Mouse (Mus musculus) MN1 (cell line): ENCODE data around the gene Tap2.

Source experiments
- DNase-seq: peaks from one replicate; pipeline ENCODE4 v3.0.0-alpha.2; 2016; ENCODE audit warnings: low spot score

Tap2 gene

DNA sequence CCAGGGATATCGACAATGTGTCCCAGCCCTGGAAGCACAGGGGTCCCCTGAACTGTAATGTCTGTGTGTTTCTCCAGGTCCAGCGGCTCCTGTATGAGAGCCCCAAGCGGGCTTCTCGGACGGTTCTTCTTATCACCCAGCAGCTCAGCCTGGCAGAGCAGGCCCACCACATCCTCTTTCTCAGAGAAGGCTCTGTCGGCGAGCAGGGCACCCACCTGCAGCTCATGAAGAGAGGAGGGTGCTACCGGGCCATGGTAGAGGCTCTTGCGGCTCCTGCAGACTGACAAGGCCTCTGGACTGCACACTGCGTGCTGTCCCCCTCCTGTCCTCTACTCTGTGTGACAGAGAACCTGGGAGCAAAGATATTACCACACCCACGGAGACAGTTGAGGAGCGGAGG lies 6.8 kb upstream of the Tap2 start:
- DNase-seq = no peak

DNA sequence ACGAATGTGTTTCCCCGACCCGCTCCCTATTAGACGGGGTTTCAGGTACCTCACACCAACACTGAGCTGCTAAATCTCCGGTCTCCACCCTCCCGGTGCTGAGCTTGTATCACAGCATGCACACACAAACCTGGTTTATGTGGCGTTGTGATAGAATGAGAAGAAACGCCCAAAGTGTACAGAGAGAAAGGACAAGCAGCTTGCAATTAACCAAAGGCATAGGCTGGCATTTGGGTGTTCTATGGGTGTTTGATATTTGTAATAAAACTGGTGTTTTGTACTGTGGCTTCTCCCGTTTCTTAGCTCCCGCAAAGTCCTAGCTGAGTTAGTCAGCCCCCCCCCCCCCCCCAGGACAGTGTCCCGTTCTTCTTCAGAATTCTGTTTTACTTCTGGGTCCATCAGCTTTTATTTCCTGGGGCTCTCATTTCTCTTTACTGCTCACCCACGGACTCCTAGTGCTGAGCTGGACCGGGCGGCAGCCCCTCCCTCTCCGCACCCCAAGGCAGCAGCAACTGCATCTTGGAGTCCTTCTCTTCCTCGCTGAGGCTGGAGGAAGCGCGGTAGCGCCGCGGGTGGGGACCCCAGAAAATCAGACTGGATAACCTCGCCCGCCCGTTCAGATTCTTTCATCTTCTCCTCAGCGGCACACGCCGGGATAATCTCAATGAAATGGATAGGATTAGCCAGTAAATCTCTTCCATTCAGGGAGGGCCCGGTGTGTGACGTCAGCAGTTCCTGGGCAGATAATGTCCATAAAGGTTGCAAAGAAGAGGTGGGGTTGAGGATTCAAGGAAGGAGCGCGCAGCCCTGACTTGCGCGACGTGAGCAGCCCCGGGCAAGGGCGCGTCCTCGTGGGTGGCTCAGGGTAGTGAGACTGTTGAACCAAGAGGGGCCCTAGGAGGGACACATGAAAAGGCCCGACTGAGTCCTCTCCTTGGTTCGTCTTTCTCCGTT lies 6.1 kb upstream of the Tap2 start, which contains the start of gene Psmb8:
Gene Psmb8 (plus strand): TSS at position 781 of the 954 bp plus-strand sequence.
- DNase-seq = peak; percentile 95

DNA sequence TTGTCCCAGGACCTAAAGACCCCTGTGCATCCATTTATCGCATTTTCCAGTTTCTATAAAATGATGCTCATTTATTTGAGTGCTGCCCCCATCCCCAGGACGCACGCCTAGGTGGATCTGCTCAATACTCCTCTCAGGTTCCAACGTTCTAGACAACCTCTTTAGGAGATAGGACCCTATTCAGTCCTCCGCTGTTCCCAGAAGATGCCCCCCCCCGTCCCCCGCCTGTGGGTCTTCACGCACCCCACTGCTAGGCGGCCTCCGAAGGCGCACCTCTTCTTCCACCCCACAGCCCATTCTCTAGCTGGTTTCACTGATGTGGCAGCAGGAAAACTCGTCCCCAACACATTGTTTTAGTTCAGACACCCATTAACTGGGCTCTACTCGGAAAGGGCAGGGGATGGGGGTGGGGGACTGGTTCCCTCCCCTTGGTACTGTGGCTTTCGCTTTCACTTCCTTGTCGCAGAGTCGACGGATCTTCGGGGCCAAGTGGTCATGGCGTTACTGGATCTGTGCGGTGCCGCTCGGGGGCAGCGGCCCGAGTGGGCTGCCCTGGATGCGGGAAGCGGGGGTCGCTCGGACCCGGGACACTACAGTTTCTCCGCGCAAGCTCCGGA lies 5.3 kb upstream of the Tap2 start:
- DNase-seq = peak; percentile 67

DNA sequence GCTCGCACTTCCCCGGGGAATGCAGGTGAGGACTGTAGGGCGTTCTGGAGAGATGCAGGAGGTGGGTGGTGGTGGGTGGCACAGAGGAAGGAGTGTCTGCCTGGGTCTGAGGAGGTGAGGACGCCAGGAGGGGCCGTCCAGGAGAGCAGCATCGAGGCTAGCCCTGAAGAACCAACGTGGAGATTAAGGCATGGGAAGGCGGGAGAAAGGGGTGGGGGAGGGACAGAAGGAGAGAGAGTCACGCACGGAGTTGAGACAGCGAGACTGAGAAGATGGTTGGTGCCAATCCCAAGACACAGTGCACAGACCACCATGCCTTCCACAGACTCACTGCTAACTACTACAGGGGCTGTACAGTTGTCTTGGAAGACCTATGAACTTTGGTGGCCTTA lies 4.8 kb upstream of the Tap2 start:
- DNase-seq = no peak

DNA sequence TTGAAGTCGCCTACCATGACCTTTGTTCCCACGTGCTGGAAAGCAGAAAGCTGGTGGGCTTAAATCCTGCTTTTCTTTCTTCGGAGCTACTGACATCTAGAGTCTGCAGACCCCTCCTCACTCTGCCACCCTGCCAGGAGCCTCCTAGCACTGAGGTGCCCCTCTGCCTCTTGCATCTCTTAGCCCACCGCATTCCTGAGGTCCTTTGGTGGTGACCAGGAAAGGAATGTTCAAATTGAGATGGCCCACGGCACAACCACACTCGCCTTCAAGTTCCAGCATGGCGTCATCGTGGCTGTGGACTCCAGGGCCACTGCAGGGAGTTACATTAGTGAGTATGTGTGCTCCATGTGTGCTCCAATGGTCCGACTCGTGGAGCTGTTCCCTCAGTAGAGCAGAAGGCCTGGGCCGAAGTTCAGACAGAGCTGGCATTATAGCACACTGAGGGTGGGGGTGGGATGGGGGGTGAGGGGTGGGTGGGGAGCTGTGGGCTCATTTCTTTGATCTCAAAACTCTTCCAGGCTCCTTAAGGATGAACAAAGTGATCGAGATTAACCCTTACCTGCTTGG lies 4.2 kb upstream of the Tap2 start:
- DNase-seq = no peak

DNA sequence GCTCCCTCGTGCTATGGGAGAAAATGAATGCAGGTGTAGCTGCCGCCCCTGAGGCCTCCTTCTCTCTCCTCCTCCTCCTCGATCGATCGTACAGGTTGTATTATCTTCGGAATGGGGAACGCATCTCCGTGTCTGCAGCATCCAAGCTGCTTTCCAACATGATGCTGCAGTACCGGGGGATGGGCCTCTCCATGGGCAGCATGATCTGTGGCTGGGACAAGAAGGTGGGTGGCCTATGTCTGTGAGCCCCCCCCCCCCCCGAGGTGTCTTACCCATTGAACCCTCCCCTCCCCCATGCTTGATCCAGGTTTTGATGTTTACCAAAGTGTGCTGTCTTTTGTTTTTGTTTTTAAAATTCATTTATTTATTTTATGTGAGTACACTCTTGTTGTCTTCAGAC lies 3.3 kb upstream of the Tap2 start:
- DNase-seq = no peak

DNA sequence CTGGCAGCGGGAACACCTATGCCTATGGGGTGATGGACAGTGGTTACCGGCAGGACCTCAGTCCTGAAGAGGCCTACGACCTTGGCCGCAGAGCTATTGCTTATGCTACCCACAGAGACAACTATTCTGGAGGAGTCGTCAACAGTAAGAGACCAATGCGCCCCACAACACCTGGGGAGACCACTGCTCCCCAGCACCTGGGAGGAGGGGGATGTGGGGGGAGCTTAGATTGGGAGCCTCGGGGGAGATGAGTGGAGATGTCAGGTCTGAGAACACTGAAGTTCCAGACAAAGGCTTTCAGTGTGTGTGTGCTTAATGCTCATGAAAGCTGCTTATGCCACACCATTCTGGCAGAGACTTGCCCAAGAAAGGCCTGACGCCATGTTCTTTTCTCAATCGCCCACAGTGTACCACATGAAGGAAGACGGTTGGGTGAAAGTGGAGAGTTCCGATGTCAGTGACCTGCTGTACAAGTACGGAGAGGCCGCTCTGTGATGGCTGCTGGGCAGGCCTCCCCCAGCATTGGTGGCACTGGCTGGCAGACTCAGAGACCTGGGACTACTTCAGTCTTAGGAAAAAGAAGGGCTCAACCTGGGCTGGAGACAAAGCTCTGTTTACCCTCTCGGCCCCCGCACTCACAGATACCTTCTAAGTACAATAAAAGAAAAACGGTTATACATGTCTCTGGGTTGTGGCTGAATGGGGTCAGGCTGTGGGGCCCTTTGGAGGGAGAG lies 2.4 kb upstream of the Tap2 start:
- no peak for DNase-seq

DNA sequence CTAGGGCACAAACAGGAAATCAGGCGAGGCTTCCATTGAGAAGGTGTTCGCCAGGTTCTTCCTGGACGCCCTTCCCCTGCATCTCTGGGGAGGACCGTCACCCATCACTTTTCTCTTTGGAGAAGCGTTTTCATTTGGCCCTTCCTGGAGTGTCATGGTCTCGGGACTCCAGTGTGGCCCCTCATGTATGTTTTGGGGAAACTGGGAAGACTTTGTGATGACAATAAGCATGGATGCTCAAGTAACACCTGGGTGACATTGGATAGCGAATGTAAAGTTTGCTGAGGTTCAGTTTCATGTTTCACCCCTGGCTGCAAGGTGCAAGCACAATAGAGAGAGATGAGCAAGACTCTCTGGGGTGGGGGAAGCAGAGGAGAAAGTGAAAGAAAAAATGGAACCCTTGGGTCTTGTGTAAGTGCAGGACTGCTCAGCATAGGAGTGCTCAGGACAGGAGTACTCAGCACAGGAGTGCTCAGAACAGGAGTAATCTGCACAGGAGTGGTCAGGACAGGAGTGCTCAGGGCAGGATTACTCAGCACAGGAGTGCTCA lies 1.7 kb upstream of the Tap2 start:
- DNase-seq = no peak

DNA sequence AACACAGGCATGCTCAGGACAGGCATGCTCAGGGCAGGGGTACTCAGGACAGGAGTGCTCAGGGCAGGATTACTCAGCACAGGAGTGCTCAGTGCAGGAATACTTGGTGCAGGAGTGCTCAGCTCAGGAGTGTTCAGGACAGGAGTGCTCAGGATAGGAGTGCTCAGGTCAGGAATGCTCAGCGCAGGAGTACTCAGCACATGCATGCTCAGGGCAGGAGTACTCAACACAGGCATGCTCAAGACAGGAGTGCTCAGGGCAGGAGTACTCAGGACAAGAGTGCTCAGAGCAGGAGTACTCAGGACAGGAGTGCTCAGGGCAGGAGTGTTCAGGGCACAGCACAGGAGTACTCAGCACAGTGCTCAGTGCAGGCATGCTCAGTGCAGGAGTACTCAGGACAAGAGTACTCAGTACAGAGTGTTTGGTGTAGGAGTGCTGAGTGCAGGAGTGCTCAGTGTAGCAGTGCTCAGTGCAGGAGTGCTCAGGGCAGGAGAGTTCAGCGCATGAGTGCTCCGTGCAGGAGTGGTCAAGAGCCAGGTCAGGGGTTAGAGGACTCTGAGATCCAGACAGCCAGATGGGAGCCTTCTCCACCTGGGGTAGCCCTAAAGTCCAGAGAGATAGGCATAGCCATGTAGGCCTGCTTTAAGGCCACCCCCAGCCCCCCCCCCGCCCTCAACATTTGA lies 426 bp upstream of the Tap2 start:
- DNase-seq = no peak

DNA sequence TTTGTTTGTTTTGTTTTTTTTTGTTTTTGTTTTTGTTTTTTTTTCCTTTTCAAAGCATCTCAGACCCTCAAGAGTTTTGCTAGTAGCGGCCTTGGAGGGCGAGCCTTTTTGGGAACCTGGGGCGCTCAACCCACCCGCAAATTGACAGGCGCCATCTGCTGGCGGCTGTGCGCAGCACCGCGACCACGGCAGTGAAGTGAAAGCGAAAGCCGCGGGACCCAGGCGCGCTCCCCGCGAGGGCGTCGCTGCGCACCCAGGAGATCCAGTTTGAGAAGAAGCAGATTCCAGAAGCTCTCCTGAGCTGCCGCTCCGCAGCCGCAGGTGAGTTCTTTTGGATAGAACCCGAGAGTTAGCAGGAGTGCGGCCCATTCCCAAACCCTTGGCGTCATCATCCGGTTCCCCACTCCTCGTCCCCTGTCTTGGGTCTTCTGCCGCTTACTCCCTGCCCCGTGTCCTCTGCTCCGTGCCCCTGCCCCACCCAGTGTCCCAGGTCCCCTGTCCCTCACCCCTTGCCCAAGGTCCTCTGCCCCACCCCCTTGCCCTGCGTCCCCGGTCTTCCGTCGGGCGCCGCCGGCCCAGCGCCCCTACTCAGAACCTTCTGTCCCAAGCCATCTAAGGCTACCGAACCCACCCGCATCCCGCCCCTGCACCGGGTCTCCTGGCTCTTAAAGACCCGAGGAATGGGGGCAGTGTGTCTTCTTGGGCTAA lies 1.1 kb downstream of the Tap2 start:
- peak; percentile 87 for DNase-seq

DNA sequence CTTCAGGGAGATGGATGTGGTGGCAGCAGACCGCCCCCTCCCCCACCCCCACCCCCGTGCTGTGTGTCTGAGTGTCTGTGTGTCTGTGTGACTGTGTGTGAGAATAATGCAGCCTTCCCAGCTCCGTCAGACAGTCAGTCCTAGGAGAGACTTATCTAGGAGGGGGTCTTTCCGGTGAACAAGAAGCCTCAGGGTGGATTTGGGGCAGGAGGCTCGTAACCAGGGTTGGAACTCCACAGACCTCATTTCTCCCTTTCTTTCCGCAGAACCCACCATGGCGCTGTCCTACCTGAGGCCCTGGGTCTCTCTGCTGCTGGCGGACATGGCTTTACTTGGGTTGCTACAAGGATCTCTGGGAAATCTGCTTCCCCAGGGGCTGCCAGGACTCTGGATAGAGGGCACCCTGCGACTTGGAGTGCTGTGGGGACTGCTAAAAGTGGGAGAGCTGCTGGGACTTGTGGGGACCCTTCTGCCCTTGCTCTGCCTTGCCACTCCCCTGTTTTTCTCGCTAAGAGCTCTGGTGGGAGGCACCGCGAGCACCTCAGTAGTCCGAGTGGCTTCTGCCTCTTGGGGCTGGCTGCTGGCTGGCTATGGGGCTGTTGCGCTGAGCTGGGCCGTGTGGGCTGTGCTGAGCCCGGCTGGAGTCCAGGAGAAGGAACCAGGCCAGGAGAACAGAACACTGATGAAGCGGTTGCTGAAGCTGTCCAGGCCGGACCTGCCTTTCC lies 1.9 kb downstream of the Tap2 start:
- DNase-seq = peak; percentile 53

DNA sequence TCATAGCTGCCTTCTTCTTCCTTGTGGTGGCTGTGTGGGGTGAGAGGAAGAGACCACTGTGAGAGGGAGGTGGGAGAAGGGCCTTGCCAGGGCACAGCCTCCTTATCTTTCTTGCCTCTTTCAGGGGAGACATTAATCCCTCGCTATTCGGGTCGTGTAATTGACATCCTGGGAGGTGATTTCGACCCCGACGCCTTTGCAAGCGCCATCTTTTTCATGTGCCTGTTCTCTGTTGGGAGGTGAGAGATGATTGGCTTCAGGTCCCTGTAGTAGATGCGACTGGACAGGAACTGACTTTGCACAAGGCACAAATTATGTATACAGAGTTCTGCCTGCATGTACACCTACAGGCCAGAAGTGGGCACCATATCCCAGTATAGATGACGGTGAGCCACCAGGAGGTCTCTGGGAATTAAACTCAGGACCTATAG lies 2.4 kb downstream of the Tap2 start:
- peak; percentile 75 for DNase-seq

DNA sequence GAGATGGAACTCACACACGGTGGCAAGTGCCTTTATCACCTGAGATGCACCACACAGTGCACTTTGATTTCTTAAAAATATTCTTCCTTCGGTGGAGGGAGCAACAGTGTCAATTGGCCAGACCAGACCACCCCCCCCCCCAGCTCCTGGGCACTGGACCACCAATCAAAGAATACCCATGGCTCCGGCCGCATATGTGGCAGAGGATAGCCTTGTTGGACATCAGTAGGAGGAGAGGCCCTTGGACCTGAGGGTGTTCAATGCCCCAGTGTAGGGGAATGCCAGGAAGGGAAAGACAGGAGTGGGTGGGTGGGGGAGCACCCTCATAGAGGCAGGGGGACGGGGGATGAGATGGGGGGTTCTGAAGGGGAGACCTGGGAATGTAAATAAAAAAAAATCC lies 3.4 kb downstream of the Tap2 start:
- no peak for DNase-seq

DNA sequence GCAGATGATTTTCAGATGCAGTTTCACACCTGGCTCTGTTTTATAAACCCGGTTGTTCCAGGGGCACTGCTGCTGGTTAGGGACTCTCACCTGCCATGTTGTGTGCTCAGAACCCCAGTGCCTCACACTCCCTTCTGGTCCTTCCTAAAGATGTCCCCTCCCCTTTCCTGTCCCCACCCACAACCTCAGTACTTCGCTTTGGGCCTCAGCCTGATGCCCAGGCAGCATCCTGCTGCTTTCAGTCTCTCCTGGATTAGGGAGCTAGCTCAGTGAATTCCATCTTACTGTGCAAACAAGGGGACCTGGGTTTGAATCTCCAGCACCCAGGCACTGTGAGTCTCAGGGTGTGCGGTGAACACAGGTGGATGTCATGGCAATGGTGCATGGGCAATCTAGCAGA lies 4.1 kb downstream of the Tap2 start:
- DNase-seq = no peak

DNA sequence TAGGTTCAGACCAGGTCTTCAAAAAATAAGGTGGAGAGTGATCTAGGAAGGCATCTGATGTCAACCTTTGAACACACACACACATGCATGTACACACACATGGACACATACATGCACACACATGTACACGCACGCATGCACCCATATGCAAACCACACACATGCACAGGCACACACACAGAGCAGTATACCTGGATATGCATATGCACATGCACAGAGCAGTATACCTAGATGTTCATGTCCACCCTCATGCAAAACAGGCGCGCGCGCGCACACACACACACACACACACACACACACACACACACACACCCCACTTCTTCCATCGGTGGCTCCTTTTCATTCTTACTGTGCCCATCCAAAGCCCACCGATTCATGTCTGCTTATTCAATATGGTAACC lies 4.5 kb downstream of the Tap2 start:
- DNase-seq = no peak

DNA sequence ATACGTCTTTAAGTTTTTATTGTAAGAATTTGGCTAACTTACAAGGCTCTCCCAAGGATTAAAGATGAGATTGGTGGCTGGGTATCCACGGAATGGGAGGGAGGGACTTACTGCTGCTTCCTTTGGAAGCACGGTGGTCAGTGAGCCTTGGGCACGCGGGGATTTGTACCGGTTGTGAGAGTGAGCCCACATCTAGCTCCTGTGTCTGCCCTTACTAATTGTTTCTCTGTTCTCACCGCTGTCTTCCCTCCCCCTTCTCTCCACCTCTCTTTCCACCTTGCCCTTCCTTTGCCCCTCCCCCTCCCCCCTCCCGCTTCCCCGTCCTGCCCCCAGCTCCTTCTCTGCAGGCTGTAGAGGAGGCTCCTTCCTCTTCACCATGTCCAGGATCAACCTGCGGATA lies 5.1 kb downstream of the Tap2 start:
- DNase-seq = no peak

DNA sequence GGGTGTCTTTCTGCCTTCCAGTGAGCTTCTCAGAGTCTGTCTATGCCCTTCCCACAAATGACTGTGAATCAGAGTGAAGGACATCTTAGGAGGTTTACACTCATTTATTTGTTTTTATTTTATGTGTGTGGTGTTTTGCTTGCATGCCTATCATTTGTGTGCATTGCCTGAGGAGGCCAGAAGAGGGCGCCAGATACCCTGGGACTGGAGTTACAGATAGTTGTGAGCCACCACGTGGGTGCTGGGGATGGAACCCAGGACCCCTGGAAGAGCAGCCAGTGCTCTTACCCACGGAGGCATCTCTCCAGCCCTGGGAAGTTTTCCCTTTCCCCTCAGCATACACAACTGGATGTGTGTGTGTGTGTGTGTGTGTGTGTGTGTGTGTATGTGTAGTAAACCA lies 6.4 kb downstream of the Tap2 start:
- DNase-seq = no peak

DNA sequence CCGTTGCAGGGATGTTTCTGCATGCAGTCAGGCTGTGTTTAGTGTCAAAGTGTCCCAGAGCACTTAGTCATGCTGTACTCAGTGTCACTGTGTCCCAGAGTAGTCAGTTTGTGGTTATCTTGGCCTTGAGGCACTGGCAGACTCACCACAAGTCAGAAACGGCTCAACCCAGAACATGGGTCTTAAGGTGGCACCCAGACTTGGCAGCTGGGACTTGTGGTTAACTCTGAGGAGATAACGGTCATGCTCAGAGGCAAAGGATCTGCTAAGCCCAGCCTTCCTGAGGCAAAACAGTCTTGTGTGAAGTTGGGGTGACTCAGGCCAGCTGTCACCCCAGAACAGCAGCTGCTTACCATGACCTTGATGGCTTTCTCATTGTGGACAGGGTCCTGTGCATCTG lies 7.3 kb downstream of the Tap2 start:
- no peak for DNase-seq

DNA sequence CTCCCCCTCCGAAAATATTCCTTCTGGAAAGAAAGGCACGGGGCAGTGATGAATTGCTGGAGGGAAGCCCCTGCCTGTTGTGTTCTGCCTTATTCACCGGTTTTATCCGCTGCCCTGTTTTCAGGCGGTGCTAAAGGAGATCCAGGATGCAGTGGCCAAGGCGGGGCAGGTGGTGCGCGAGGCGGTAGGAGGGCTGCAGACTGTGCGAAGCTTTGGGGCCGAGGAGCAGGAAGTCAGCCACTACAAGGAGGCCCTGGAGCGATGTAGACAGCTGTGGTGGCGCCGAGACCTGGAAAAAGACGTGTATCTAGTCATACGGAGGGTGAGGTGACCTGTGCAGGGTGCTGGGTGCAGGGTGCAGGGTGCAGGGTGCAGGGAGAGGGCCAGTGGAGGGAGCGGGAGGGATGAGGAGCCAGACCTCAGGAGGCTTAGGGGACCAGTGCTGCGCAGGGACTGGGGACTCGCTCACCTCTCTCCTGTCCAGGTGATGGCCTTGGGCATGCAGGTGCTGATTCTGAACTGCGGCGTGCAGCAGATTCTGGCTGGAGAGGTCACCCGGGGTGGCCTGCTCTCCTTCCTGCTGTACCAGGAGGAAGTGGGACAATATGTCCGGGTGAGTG lies 8.5 kb downstream of the Tap2 start:
- DNase-seq = no peak

DNA sequence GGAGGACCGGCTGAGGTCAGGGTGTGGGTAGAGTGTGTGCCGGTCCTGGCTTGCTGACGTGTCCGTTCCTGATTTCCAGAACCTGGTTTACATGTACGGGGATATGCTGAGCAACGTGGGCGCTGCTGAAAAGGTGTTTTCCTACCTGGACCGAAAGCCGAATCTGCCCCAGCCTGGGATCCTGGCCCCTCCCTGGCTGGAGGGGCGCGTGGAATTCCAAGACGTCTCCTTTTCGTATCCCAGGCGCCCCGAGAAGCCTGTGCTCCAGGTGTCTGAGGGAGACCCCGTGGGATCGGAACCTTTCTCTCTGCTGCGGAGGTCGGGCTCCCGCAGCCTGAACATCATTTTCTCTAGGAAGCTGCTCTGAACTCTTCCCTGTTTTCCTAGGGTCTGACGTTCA lies 10.6 kb downstream of the Tap2 start:
- DNase-seq = no peak
